Mouse (Mus musculus) right cerebral cortex, postnatal 10 days (tissue): ENCODE results near the gene Spon1.

Experiments
- DNase-seq, 2 experiments: peaks; one replicate each; pipeline ENCODE4 v3.0.0; 2021; ENCODE audit warnings: low spot score in 2 of 2

Gene Spon1

GRCm38 (mm10) chr7:114062451-114062850, 296.7 kb downstream of the Spon1 start:
- no peak for DNase-seq

DNA sequence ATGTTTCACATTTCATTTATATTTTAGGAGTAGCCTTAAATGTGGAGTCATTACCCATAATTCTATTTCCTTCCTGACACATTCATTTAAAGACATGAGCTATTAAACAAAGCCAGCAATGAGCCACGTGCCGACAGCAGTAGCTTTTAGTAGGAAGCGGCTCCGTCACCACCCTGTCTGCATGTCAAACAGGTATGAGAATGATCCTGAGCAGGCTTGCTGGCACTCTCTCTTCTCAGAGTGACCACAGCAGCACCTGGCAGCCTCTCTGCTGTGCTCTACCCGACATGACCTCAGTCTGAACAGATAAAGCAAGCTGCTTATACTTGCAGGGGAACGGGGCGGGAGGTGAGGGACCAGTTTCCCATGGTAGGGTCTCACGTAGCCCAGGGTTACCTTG, 297.7 kb downstream of the Spon1 start:
- DNase-seq = peak in 1 of 2 experiments; percentile 72

DNA sequence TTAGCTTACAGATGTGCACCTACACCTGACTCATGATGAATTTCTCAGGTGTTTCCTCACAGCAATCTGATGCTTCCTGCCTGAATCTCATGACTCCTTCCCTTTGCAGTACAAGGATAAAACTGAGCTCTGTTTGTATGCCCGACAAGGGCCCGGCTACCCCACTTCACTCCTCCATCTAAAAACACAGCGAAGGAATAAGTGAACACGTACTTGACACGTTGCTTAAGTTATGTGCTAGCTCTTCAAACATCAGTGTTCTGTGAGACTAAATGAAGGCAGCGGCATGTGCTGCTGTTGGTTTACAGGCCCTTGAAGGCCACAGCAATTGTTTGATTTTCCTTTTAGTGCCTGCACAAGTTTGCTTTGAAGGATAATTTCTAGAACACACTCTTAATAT, 298.2 kb downstream of the Spon1 start:
- DNase-seq = no peak

GRCm38 (mm10) chr7:114065407-114066185, 299.8 kb downstream of the Spon1 start:
- DNase-seq = no peak

- DNase-seq = peak; percentile 86 to 88
These were observed 300.9 kb downstream of the Spon1 start for GRCm38 (mm10) chr7:114066529-114067178.

DNA sequence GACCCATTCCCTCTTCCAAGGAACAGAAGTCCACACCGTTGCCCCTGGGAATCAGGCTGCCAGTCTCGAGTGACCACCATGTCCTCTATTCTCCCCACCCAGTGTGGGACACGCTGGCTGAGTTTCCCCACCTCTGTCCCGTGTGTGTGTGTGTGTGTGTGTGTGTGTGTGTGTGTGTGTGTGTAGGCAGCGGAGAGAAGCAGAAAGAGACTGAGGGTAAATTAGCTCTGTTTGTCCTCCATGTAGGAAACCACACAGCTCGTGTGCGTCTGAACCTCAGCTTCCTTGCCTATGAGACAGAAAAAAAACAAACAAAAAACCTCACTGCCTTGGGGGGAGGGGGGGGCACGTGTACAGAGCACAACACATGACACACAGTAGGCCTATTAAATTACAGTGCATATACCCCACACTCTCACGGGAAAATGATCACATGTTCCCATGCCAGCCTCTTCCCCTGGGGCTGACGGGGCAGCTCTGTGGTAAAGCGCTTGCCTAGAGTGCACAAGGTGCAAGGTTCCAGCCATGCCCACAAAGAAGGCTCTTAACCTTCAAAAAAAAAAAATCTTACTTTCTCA, 303.2 kb downstream of the Spon1 start:
- DNase-seq = no peak

DNA sequence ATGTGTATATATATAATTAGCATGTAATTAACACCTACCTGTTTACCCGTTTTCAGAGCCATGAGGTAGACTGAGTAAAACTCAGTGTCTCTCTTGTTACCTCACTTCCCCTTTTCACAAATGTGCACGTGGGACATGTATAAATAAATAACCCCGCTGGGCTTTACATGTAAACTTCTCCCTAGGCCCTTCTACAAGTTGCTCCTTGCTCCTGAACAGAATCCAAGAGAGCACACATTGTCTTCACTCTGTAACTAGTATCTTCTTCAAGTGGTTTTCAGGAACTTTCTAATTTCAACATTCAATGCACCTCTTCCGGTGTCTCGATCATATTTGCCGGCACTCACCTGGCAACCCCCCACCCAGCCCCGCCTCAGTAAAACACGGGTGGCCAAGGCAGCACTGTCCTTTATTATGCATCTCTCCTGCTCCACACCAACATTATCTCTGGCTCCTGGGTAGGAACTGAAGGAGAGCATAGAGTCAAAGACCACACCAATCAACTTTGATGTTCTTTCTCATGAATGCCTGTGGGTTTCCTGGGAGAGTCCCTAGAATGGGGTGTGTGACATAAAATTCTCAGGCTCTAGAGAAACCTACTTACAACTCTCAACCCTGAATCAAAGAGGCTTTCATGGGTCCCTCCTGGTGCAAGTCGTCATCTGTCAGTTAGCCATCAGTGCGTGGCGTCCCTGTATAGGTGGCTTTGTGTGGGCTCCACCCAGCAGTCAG, 304.1 kb downstream of the Spon1 start:
- no peak for DNase-seq

DNA sequence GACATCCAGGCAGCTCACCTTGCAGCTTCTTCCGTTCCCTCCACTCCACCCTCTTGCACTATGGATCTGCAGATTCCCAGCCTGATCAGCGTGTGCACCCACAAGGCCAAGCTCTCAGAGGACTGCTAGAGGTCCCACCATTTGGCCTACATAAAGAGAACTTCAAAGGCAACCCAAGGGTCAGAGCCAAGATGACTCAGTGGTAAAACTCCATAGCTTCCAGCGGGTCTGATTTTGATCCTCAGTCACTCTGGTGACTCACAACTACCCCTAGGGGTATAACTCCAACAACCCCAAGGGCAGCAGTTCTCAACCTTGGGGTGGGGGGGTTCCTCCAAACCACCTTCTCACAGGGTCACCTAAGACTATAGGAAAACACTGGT, 304.7 kb downstream of the Spon1 start:
- no peak for DNase-seq

DNA sequence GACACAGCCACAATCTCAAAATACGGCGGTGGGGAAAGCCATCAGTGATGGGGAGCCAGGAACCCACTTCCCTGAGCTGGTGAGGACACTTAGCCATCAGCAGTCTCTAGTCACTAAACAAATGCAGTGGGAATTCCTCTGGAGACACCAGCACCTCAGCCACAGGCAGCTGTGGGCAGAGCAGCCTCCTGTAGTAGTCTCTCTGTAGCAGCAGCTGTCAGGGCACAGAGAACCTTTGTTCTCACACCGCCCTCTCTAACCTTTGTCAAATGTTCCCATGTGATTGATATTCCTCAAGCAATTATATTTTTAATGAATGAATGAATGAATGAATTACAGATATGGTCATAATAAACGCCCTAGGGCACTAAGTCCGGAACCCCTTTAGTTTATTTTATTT, 305.6 kb downstream of the Spon1 start:
- no peak for DNase-seq

DNA sequence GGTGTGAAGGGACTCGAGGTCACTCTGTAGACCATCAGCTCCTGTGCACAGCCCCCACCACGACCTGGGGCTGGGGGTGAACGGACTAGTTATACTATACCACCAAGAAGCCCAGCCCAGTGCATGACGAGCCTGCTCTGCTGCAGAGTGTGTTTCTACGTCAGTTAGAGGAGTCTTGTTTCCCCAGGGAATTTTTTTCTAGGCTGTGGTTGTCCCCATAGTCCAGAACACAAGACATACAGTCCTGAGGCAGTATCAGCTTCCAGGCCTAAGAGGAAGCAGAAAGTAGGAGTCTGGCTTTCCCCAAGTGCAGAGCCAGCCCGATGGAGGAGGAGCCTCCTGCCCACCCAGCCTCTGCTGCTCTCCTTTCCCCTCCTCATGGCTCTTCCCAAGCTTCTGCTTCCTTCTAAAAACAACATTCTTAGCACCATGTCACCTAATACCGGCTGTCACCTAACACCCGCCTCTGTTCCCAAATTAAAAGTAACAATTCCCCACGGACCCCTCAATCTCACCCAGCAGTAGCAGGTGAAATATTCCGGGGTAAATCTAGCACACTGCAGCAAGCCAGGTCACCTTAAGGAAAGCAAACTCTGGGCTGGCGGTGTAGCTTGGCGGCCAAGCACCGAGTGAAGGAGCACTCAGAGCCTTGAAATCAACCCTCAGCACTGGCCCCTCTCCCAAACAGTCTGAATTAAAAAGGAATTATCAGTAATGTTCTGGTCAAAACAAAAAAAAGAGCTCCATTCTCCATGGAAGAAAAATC, 306.2 kb downstream of the Spon1 start:
- DNase-seq = no peak

DNA sequence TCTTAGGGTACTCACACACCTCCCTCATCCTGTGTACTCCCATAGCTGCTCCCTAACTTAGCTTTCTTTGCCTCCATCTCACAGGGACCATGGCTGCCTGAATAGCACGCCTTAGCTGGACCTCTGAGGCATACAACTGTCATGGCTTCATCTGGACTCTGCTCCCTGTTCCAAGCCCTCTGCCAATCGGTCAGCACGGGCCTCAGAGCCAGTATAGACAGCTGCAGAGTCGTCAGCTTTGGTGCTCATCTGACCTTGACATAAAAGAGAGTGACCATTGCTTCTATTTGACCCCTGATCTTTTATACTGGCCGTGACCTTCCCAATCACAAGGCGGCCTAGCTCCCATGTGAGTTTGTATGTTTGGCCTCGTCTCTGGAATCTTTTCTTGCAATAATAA, 308.3 kb downstream of the Spon1 start:
- DNase-seq = no peak

- no peak for DNase-seq
These were observed 308.8 kb downstream of the Spon1 start for GRCm38 (mm10) chr7:114074595-114074994.

- DNase-seq = no peak
These were observed 313.5 kb downstream of the Spon1 start for GRCm38 (mm10) chr7:114079343-114079742.

- no peak for DNase-seq
These were observed 314.5 kb downstream of the Spon1 start for GRCm38 (mm10) chr7:114080250-114080649.

DNA sequence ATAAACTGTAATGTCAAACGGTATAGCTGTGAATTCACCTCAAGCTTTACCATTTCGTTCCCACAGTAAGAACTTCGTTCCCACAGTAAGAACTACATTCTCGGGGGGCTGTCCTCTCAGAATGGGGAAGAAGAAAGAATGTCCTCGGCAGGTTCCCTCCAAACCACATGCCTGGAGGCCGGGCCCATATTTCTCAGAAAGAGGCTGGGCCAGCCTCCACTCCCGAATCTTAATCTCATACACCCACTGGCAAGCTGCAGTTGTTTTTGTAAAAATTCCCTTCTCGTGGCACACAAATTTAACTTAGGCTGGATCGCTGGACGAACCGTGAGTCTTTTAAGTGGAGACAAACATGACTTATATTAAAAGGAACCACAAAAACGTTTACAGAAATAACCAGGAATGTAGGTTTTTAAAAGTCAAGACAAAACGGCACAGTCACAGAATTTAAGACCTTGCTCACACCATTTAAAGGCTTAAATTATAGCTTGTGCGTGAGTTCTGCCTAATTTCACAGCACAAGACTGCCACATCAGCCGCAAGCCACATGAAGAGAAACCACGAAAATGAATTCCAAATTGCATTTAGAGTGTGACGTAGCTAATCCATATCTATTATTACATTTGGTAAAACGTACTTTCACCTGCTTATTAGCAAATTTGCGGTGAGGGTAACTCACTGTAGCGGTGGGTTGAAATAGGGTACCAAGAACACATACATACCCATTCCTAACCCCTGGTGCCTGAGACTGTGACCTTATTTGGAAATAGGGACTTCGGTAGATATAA, 316.0 kb downstream of the Spon1 start:
- DNase-seq = no peak

- peak in 1 of 2 experiments; percentile 23 for DNase-seq
These were observed 317.3 kb downstream of the Spon1 start for GRCm38 (mm10) chr7:114083088-114083487.

GRCm38 (mm10) chr7:114083760-114084159, 318.0 kb downstream of the Spon1 start:
- no peak for DNase-seq

GRCm38 (mm10) chr7:114086021-114086710, 320.4 kb downstream of the Spon1 start:
- DNase-seq = no peak

- DNase-seq = no peak
These were observed 321.5 kb downstream of the Spon1 start for GRCm38 (mm10) chr7:114087341-114087740.

GRCm38 (mm10) chr7:114087986-114088385, 322.2 kb downstream of the Spon1 start:
- DNase-seq = no peak
